Mouse (Mus musculus) duodenum, adult 2 months (tissue): ENCODE results near the gene Neu3. TPM values are rescaled to one million over a fixed set of nuclear protein-coding genes. Genes with fewer than 3 reads are reported as not detected.

Source experiments
- polyA plus RNA-seq: library from polyadenylated mRNA; depleted of rRNA; stranded (reverse); fragments of >200 nt; gene quantifications from 2 replicates; pipeline ENCODE4 v1.2.3, GENCODE M21; 2012; ENCODE audit warnings: low replicate concordance; rRNA removed

Neu3 gene
- 1.6 and 3.1 TPM in 2 replicates for polyA plus RNA-seq

GRCm38 (mm10) chr7:99828083-99828570 lies at the start of gene Neu3:
TSS of gene Neu3 (minus strand) at chr7:99828417.

GRCm38 (mm10) chr7:99863362-99863761 lies 35.1 kb upstream of the Neu3 start, which contains the start of gene Spcs2:
TSS of gene Spcs2 (minus strand) at chr7:99863462.

GRCm38 (mm10) chr7:99858813-99859585 lies 30.8 kb upstream of the Neu3 start, which contains the start of gene Xrra1:
TSS of gene Xrra1 (plus strand) at chr7:99859116.

GRCm38 (mm10) chr7:99763207-99763606 lies 65.0 kb downstream of the Neu3 start, which contains the start of gene Olfr521:
TSS of gene Olfr521 (plus strand) at chr7:99763507.

Other genes with a start within 250 kb of the Neu3 start
- gene Tpbgl, start 201.3 kb downstream of the Neu3 start, polyA plus RNA-seq = 2.7 and 3.9 TPM in 2 replicates
- 25.2 and 37.7 TPM in 2 replicates for gene Slco2b1, start 117.1 kb downstream of the Neu3 start, polyA plus RNA-seq
- not detected in 2 replicates for gene Olfr520, start 98.1 kb downstream of the Neu3 start, polyA plus RNA-seq
- gene Olfr521, start 64.9 kb downstream of the Neu3 start, polyA plus RNA-seq = not detected in 2 replicates
- 0.15 and 0.32 TPM in 2 replicates for gene Xrra1, start 30.7 kb upstream of the Neu3 start, polyA plus RNA-seq
- gene Spcs2, start 35.0 kb upstream of the Neu3 start, polyA plus RNA-seq = 10.3 and 10.5 TPM in 2 replicates
- gene Rnf169, start 152.0 kb upstream of the Neu3 start, polyA plus RNA-seq = 1.6 and 2.1 TPM in 2 replicates
- gene Chrdl2, start 177.8 kb upstream of the Neu3 start, polyA plus RNA-seq = 0.12 and 0.32 TPM in 2 replicates